Mouse (Mus musculus) cerebellum, adult 11 months (tissue): ENCODE data around the gene 1700018B08Rik.

ENCODE experiments used
- DNase-seq: peaks from one replicate; pipeline ENCODE4 v3.0.0; 2022

1700018B08Rik gene

DNA sequence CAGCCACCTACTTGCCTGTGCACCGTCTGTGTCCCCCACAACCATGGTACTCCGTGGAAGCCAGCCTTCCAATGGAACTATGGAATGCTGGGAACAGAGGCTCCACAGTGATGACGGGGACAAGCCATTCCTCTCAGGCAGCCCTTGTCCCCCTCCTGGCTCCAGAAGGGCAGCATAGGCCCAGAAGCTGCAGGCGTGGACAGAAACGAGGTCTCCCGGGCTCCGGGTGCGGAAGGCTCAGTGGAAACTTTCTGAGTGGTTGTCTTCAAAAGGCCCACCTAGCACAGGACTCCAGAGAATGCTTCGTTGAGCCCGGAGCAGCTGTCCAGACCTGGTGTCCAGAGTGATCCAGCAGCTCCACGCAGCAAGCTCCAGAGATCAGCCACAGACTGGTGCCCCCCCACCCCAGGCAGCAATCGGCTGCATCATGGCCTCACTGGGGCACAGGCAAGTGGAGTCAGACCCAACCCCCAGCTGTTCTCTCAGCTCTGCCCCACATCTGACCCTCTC is at the start of gene 1700018B08Rik:
Gene 1700018B08Rik, minus strand, starts transcription at position 45 of the 510 bp plus-strand sequence.
- DNase-seq, result no peak

DNA sequence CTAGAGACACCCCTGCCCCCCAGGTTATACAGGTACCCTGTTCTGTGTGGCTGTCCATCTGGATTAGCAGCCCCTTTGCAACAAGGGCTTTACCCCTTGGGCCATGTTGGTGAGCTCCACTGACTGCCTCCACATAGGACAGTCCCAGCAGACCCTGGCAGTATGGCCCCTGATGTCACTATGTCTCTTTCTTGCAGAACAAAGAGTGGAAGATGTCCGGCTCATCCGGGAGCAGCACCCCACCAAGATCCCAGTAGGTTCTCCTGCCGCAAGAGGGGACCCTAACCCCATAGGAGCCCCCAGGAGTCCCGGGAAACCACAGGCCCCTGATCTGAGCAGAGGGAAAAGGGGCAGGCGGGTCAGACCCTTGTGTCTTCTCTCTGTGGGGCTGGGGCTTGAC is 49.2 kb upstream of the 1700018B08Rik start:
- no peak for DNase-seq

DNA sequence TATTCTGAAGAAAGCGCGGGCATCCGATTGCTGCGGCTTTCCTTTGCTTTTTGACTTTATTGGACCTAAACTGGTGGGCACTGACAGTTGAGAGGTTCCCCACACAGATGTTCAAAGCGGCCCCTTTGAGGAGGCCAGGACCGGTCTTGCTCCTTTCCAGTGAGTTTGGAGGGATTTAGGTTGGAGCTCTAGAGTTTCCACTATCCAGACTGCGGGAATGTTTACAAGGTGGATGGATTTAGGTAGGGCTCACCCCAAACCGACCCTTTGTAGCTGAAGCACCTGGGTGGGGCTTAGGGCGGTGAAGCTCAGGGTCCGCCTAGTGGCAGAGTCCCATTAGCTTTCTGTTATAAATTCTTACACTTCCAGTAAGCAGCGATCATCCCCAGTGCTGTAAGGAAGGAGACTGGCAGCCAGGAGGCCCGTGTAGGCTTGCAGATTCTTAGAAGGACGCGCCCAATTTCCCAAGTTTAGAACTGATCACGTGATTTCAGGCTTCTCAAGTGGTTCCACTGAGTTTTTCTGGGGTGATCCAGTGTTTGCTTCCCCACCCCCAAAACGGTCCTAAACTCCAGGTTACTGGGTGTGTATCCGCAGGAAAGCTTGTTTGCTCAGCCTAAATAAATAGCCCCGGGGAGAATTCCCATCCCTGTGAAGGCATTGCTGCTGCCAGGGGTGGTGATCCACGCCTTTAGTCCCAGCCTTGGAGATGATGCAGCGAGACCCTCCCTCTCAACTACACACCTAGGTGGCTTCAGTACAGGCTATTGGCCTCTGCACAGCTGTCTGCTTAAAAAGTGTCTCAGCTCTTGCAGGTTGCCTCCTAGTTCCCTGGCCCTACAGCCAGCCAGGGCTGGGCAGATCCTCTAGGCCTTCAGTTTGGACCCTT is 47.3 kb upstream of the 1700018B08Rik start:
- no peak for DNase-seq

DNA sequence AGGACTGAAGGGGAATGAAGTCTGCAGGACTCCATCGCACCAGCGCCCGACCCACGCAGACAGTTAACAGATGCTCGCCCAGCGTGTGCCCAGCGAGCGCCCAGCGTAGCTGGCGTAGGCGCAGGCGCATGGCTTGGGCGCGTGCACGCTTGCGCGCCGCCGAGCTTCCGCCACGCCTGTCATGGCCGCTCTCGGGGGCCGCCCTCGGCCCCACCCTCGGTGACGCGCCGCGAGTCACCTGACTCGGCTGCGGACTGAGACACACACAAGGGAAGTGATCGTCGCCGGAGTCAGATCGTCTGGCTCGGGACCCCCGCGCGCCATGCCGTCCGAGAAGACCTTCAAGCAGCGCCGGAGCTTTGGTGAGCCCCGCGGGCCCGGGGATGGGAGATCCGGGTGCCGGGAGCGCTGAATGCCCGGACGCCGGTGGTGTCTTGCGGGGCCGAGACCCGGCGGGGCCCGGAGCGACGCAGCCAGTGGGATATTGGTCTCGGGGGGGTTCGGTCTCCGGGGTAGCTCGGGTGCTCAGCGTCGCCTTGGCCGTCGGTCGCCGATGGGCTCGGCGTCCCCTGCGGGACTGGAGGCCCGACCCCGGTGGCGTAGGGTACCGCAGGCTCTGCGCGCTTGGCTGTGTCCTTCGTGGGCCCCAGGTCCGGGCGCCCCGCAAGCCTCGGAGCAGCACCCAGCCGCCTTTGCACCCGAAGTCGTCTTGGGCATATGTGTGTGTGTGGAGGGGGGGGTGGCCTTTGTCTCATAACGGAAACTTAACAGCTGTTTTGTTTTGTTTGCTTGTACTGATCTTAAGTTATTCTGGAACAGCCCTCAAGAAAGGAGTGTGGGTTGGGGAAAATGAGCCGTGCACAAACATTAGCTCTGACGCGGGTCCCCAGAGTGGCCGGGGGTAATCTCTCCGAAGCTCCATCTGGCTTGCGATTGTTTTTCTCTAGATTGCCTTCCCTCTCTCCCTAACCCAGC is 46.4 kb upstream of the 1700018B08Rik start, which contains the start of gene Map1lc3b:
Gene Map1lc3b, plus strand, starts transcription at position 159 of the 975 bp plus-strand sequence.
- peak; percentile 97 for DNase-seq

DNA sequence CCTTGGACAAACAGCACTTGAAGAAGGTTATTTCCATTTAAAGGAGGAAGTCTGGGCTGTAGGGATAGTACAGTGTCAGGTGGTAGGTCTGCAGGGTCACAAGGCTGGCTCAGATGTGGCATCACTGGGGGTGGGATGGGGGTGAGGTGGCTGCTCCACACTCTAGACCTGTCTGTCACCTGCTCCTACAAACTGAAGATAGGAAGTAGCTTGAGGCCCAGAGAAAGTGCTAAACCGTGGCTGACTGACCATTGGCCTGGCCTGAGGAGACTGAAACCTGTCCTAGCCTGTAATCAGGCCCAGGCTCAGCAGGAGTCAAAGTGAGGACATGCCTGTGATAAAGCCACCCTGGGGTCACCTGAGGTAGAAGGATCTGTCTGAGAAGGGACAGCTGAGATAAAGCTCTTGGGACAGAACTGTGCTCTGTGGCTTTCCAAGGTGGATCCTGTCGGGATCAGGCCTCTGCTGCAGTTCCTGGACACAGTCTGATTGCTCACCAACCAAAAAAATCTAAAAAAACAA is 45.1 kb upstream of the 1700018B08Rik start:
- DNase-seq, result no peak

DNA sequence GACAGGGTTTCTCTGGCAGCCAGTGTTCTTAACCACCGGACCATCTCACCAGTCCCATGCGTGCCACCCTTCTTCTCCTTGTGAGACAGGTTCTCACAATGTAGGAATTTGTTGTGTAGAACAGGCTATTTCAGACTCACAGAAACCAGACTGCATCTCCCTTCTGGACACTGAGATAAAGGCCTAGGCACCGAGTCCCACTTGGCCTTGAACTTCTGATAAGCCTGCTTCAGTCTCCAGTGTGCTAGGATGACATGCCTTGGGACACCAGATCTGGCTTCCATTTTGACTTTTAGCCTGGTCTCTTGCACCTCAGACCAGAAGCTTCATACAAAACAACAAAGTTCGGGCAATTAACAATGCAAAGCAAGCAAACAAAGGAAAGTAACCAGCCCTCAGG is 44.6 kb upstream of the 1700018B08Rik start:
- DNase-seq, result no peak

DNA sequence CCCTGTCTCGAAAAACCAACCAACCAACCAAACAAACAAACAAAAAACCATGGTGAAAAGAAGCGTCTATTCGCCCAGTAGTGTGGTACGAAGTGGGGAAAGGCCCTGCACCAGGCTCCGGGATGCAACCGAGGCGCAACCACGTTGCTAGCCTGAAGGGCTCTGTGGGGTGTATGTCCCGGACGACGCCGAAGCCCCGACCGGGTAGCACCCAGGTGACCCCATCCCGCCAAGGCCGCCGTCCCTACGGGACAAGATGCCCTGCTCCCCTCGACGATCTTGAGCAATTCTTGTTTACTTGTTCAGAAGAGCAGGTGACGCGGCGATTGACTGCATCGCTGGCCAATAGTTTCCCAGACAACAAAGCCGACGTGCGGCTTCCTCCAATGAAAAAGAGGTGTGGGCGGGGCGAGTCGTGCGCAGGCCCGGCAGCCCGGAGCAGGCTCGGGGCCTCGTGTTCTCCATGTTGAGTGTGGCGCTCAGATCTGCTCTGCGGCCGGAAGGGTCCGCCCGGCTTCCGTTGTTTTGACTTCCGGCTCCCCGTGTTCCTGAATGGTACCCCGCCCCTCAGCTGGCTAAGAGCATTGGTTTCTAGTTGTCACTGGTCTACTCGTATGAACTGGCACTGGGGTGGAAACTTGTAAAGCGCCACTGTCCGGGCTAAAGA is 41.2 kb upstream of the 1700018B08Rik start:
- DNase-seq, result peak; percentile 99

DNA sequence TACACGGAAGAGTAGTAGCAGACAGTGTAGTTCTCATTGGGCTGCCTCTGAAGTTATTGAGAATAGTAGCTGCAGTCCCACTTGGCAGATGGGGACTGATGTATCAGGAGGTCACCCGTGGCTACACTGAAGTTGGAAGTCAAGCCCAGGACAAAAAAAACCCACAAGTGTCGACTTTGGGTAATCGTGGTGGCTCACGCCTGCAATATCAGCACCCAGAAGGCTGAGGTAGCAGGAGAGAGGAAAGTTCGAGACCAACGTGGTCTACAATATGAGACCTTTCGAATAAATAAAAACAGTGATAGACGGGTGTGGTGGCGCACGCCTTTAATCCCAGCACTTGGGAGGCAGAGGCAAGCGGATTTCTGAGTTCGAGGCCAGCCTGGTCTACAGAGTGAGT is 40.6 kb upstream of the 1700018B08Rik start:
- DNase-seq, result no peak

DNA sequence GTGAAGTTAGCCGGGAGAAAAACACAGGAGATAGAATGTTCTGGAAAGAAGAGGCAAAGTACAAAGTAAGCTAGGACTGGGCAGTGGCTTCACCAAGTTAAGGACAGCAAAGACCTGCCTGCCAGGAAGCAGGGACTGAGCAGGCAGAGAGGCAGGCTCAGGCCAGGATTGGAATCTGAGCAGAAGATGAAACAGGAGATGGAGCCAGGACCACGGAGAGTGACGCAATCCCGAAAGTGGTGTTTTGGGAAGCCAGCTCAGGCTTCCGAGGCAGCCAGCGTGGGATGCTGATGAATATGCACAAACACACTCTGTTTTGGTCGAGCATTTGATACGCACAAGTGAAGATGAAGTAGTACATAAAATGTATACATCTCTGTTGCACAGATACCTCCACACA is 39.5 kb upstream of the 1700018B08Rik start:
- no peak for DNase-seq

DNA sequence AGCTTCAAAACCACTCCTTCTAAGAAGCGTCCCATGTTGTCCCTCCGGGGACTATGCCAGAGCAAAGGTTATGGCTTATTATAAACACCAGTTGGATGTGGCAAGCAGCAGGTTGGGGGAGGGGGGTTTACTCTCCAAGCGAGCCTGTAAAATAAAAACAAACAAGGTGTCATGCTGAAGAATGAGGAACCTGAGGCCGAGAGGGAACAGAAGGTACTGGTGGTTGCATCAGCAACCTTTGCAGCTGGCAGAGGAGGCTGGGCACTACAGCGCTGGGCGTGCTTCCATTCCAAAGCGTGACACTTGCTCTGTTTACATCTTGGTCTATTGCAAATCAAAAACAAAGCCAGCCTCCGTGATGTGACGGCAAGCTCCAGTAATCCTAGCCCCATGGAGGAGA is 36.3 kb upstream of the 1700018B08Rik start:
- DNase-seq, result no peak

DNA sequence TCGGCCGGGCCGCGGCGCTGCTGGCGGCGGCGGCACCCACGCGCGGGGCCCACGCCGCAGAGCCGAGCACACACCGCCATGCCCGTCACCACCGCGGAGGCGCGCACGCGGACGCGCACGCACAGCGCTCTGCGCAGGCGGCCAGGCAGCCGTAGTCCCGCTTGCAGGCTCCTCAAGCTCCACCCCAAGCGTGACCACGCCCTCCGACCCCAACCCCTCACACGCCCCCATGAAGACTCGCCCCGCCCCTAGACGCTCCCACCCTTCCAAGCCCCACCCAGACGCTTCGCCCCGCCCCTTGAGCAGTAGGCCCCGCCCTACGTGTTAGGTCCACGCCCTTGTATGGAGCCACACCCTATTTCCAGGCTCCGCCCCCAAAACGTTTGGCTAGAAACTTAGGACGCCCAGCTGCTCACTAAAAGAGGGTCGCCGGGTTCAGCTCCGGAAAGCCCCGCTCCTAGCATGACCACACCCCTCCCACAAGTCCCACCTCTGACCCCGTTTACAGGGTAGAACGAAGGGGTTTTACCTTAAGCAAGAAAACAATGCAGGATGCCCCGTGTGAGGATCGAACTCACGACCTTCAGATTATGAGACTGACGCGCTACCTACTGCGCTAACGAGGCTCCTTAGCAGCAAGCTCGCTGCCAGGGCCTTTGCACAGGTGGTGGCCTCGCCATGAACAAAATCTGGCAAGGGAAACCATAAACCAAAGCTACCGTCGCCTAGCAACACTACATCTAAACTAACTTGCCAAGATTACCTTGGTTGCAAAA is 34.7 kb upstream of the 1700018B08Rik start, which contains the start of gene Fbxo31:
Gene Fbxo31, minus strand, starts transcription at position 131 of the 776 bp plus-strand sequence.
- peak; percentile 92 for DNase-seq

DNA sequence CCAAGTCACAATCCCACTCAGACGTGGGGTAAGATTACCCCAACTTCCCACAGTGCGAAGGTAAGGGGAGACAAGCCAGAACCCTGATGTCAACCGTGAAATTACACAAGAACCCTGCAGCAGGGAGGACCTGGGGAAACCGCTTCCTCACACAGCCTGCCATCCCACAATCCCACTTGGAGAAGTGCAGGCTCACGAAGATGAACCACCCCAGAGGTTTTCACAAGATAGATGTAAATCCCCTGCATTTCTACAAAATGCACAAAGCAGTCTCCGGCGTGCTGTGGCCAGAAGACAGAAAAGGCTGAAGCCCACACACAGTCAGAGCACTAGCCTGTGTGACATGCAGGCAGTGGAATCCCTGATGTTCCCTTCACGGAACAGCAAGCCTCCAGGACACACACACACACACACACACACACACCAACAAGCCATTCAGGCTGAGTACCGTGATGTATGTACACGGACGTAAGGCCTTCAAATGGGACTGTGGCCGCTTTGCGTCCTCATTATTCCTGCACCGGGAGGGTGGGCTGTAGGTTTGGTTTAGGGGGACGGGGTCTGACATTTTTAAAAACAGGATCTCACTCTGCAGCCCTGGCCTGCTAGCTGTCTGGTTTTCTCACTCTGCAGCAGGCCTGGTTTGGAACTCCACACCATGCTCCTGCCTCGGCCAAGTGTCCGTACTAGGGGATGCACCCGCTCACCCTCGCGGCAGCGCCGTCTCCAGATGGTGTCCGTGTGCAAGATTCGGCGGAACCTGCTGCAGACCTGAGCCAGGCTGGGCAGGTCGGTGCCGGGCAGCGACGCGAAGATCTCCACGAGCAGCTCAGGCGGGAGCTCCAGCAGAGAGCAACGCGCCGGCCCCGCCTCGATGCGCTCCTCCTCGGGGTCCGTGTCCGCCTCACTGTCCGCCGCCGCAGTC is 33.9 kb upstream of the 1700018B08Rik start:
- DNase-seq, result no peak

DNA sequence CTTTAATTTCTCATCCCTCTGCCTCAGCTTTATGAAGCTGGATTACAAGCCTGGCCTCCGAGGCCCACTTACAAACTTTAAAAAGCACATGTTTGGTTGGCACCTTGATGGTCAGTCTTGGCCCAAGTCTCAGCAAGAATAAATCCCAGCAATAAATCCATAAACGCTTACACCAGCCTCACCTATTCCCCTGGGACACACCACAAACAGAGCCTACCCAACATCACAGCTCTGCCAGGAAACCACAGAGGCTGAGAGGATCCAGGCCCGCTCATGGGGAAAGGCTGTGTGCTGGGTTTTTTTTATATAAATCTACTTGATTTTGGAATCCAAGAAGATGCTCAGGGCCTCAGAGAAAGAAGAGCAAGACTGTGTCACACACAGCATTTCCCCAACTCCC is 31.5 kb upstream of the 1700018B08Rik start:
- no peak for DNase-seq

DNA sequence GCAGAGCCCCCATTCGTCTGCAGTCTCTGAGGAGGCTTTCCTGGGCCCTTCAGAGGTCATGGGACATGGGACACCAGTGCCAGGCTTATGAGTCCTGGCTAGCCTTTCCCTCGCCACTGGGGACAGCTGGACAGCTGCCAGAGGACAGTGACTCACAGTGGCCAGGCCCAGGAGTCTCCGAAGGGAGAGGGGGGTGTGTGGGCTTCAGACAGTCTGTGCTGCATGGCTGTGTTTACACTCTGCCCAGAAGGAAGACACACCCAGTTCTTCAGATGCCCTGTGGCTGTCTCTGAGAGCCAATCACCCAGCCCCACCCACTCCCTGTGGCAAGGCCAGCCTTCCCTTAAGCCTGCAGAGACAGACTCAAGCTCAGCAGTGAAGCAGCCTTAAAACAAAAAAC is 29.2 kb upstream of the 1700018B08Rik start:
- DNase-seq, result peak; percentile 53

DNA sequence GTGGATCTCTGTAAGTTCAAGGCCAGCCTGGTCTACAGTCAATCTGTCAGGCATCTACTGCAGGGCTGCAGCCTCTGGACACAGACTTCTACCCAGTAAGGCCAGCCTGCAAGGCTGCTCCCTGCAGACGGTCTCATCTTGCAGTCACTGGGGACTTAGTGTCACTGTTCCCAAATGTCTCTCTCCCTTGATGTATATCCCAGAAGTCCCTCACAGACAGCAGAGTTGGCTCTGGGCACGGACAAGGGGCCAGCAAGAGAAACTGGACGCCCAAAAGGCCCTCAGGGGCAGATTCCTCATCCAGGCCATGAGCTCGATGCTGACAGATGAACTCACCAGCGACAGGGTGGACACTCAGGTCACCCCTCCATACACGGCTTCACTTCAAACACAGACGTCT is 28.0 kb upstream of the 1700018B08Rik start:
- DNase-seq, result no peak

DNA sequence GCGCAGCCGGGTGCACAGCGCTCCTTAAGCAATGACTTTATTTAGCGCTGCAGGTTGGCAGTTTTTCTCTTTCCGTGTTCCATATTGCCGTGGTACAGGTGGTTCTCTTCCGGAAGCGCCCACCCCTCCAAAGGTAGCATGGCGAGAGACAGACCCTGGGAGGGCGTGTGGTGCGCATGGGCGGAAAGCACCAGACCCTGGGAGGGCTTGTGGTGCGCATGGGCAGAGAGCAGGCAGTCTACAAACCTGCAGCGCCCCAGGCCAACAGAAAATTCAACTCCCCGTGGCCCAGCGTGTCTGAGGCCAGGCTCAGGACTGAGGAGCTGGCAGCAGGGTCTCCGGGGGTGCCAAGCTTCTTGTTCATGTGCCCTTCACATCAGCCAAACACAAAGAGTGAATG is 26.7 kb upstream of the 1700018B08Rik start:
- DNase-seq, result no peak

DNA sequence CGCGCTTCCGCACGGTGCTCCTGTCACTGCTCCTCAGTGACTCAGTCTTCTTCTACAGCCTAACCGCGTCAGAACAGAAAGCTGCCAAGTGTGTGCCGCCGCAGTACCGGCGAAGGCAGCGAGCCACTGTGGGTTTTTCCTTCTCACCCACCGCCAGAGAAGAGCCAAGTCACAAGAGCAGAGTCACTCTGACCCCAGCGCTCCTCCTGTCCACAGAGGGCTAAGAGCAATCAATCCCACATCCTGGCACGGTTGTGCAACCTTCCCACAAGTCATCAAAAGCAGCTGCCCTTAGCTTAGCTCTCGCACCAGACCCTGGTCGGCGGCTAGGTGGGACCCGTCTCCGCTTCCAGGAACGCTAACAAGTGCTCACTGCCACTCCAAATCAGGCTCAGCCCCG is 26.2 kb upstream of the 1700018B08Rik start:
- no peak for DNase-seq

DNA sequence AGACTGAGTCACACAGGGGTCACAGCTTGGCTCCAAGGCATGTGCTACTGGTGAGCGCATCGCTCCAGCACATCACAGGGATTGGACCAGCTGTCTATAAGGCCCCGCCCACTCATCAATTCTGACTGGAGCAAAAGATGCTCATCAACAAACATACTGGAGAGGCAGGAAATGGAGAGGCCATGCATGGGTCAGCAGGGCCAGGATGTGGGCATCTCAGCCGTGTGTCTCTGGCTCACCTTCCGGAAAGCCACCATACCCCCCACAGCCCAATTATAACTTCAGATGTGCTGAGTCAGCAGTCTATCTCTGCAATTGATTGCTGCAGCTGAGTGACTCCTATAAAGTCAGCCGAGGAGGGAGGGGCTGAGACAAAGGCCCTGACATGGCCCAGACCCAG is 24.2 kb upstream of the 1700018B08Rik start:
- no peak for DNase-seq

DNA sequence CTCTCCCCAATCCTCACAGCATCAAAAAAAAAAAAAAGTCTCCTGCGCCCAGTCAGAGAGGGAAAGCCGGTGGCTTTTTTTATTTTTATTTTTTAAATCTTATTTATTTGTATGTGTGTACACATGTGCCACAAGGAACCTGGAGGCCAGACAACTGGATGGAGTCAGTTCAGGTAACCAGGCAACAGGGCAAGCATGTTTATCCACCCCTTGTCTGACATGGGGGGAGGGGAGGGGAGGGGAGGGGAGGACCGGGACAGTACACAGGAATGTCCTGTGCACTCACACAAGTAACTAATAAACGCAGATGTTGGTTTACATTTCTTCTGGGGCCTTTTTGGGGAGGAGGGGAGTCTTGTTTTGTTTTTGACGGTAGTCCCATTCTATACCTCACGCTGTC is 19.6 kb upstream of the 1700018B08Rik start:
- DNase-seq, result no peak

DNA sequence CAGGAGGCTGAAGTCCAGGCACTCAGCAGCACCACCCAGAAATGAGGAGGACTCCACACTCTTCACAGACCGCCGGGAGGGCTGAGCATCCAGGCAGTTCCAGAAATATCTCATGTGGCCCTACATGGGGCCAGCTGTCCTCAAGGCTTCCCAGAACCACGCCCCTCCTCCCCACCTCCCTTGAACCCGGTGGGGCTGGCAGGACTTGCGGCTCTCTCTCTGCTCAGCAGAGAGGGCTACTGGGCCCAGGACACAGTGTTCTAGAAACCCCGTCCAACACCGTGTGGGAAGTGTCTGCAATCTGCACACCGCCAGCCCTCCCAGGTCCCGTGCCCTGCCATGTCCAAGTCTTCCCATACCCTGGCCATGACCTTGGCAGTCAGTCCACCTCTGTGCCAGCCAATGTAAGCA is 18.8 kb upstream of the 1700018B08Rik start:
- peak; percentile 56 for DNase-seq
